Mouse (Mus musculus) bone marrow macrophage, adult 2 months (primary cell): ENCODE measurements around the gene Spaca4.

Experiments
- CTCF ChIP-seq: IDR thresholded peaks from 2 replicates; pipeline ENCODE4 v1.5.1; 2012; ENCODE audit warnings: low read depth, mild to moderate bottlenecking, low read length, moderate library complexity
- POLR2A ChIP-seq: IDR thresholded peaks from 2 replicates; pipeline ENCODE4 v1.6.1; 2012; ENCODE audit warnings: mild to moderate bottlenecking, low read depth, low read length, borderline replicate concordance

- TF ChIP-seq CTCF (no peak), POLR2A (no peak)
Observed at GRCm38 (mm10) chr7:45722348-45722713, 3.3 kb downstream of the Spaca4 start.
